Mouse (Mus musculus) limb, embryonic 14.5 days (tissue): ENCODE data around the gene Acin1. TPM values are rescaled to one million over a fixed set of nuclear protein-coding genes. Genes with fewer than 3 reads are reported as not detected.

ENCODE experiments used
- ATAC-seq: fragments of 200-750 bp; cut with Nextera tagmentation; 2 replicates; pipeline ENCODE4 v1.8.0; 2017; ENCODE audit warnings: low read depth, moderate number of reproducible peaks, moderate TSS enrichment; ENCODE audit not compliant: low FRiP score
- DNase-seq: peaks from one replicate; pipeline ENCODE4 v3.0.0-alpha.2; 2015; ENCODE audit warnings: low spot score
- H3K27ac ChIP-seq: fragments of 300-500 bp; sonication (generic); replicated peaks from 2 replicates; pipeline ENCODE4 v1.5.1; 2014; ENCODE audit warnings: low read depth, mild to moderate bottlenecking, low read length, moderate library complexity, mixed read lengths
- H3K27me3 ChIP-seq: fragments of 300-500 bp; sonication (generic); 2 replicates; pipeline ENCODE4 v1.6.1; 2014; ENCODE audit warnings: low read length, mixed read lengths; ENCODE audit not compliant: control insufficient read depth, insufficient read depth
- H3K36me3 ChIP-seq: fragments of 300-500 bp; sonication (generic); 2 replicates; pipeline ENCODE4 v1.6.1; 2014; ENCODE audit warnings: mild to moderate bottlenecking, low read length, moderate library complexity, mixed read lengths; ENCODE audit not compliant: control insufficient read depth, insufficient read depth
- H3K4me1 ChIP-seq: fragments of 300-500 bp; sonication (generic); 2 replicates; pipeline ENCODE4 v1.6.1; 2014; ENCODE audit warnings: antibody characterized with exemption, low read length, mixed read lengths; ENCODE audit not compliant: control insufficient read depth, insufficient read depth
- H3K4me2 ChIP-seq: fragments of 300-500 bp; sonication (generic); replicated peaks from 2 replicates; pipeline ENCODE4 v1.6.1; 2014; ENCODE audit warnings: low read depth, mild to moderate bottlenecking, low read length, moderate library complexity; ENCODE audit not compliant: severe bottlenecking
- H3K4me3 ChIP-seq: fragments of 300-500 bp; sonication (generic); replicated peaks from 2 replicates; pipeline ENCODE4 v1.5.1; 2014; ENCODE audit warnings: low read length
- H3K9ac ChIP-seq: fragments of 300-500 bp; sonication (generic); 2 replicates; pipeline ENCODE4 v1.6.1; 2014; ENCODE audit warnings: mild to moderate bottlenecking, low read depth, low read length, moderate library complexity; ENCODE audit not compliant: severe bottlenecking
- H3K9me3 ChIP-seq: fragments of 300-500 bp; sonication (generic); 2 replicates; pipeline ENCODE4 v1.6.1; 2016; ENCODE audit warnings: low read length; ENCODE audit not compliant: control insufficient read depth
- POLR2A ChIP-seq: fragments of 200-500 bp; IDR thresholded peaks from 2 replicates; pipeline ENCODE4 v1.8.0; 2012; ENCODE audit warnings: inconsistent platforms, mild to moderate bottlenecking, moderate library complexity, borderline replicate concordance; ENCODE audit not compliant: insufficient read depth, insufficient read length; ENCODE audit errors: extremely low read depth
- WGBS: fragments of 180-500 bp; shearing (Covaris S2); extraction: QIAGEN DNeasy Blood & Tissue Kit; methylation state at CpG from one replicate; pipeline ENCODE4 v1.1.7; 2014; 5-methylcytosine and 5-hydroxymethylcytosine counted together
- polyA plus RNA-seq, 2 experiments: library from polyadenylated mRNA; depleted of rRNA in 1 of 2; stranded (reverse) in 1 of 2; unstranded in 1 of 2; fragments of >200 nt; fragmentation: Nextera tagmentation in 1 of 2; extraction: Ambion mirVana in 1 of 2; gene quantifications; 2 replicates each; pipeline versions ENCODE4 v1.2.1 to v1.2.3; 2012 to 2014

Gene Acin1
- polyA plus RNA-seq, 2 experiments: 99.4 to 297 TPM

DNA sequence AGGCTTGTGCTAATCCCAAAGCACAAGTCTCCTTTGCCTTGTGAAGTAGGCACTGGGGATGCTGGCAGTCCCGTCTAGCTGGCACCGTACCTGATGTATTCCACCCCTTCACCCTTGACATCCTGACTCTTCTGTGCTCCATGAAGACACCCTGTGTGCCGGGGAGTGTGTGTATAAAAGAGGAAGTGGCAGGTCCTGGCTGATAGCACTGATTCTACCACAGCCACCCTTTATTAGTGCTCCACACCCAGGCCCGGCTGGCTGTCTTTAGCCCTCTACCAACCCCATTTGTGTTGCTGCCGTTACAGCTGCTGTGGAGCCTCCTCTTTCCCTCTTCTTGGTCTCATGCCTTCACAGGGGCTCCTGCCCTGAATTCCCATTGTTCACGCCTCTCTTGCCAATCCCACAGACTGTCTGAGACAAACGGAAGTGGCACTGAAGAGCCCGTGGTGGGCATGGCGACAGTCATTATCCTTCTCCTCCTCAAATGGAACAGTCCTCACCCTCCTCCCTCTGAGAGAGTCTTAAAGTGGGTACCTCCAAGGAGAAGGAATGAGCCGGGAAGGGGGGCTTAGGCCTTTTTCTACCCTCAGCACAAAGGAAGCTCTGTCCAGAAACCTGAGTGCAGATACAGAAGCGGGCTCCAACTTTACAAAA, 56.0 kb downstream of the Acin1 start:
- Histone ChIP-seq H3K27me3 (no peaks in the 10 kb centered on the region), H3K27ac (no peak overlapping the region), H3K4me3 (no peak overlapping the region), H3K4me1 (no peaks in the 10 kb centered on the region), H3K9me3 (no peaks in the 10 kb centered on the region), H3K36me3 (peaks cover 48% of the 10 kb centered on the region), H3K4me2 (no peak overlapping the region), H3K9ac (no peak overlapping the region)
- ATAC-seq (no peak), DNase-seq (no peak)
- 72% methylated on average over 11 of the region's 11 CpGs for WGBS
- no peak for TF ChIP-seq POLR2A

DNA sequence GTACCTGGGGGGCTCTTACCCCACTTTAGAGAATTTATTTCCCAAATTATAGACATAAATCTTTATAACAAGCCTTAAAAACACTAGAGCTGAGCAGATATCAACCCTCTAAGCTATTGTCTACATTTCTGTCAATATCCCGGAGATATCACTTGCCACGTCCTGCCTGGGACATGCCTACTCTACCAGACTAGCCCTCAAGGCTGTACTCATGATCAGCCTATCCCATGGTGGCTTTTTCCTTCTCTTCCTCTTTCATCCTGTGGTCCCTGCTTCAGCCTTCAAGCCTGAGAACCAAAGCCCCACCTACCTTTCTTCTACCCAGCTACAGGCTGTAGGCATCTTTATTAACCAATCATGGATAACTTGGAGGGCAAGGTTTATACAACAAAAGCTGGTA, 56.9 kb downstream of the Acin1 start:
- TF ChIP-seq POLR2A: no peak
- WGBS: 86% methylated on average over 2 of the region's 2 CpGs

DNA sequence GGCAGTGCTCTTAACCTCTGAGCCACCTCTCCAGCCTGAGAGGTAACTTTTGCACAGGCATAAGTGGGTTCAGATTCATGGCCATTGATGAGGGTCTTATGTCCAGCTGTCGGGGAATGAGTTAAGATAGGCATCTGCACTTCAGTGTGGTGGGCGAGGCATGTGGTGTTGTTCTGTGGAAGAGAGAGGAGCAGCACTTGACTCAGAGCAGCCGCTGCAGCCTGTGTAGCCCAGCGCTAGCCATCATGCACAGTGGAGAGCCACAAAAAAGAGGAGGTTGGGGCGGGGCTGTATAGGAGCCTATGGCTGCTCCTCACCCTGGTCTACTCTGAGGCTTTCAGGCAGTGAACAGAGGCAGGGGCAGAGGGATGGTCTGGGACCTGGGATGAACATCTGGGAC, 58.6 kb downstream of the Acin1 start:
- 85% methylated on average over 5 of the region's 5 CpGs for WGBS
- H3K9me3 ChIP-seq: no peaks in the 10 kb centered on the region
- H3K9ac ChIP-seq: no peak overlapping the region
- TF ChIP-seq POLR2A: no peak
- H3K4me3 ChIP-seq: no peak overlapping the region
- no peak overlapping the region for H3K4me2 ChIP-seq
- H3K36me3 ChIP-seq: peaks cover 26% of the 10 kb centered on the region
- no peaks in the 10 kb centered on the region for H3K4me1 ChIP-seq
- ATAC-seq: no peak
- no peaks in the 10 kb centered on the region for H3K27me3 ChIP-seq
- no peak overlapping the region for H3K27ac ChIP-seq
- DNase-seq: no peak

More for the DNA sequence above, 56.9 kb downstream of the Acin1 start:
- Histone ChIP-seq H3K27ac (no peak overlapping the region), H3K4me3 (no peak overlapping the region), H3K4me1 (no peaks in the 10 kb centered on the region), H3K27me3 (no peaks in the 10 kb centered on the region), H3K36me3 (peaks cover 42% of the 10 kb centered on the region), H3K9me3 (no peaks in the 10 kb centered on the region), H3K9ac (no peak overlapping the region), H3K4me2 (no peak overlapping the region)
- ATAC-seq: no peak
- no peak for DNase-seq

DNA sequence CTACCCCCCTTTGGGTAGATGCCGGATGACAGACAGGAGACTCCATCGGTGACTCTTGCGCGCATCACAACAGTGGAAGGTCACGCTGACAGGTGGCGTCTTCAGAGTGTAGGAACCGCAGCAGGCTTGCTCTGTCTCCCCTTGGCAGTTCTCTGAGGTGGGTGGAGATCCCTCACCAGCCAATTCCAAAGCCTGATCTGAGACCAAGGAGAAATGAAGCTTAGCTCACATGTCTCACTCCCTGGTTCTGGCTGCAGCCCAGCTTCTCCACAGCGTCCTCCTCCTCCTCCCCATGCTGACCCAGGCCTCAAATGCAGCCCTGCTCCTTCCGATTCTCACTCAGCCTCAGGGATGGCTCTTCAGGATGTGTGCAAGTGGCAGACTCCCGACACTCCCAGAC, 61.8 kb downstream of the Acin1 start:
- H3K9me3 ChIP-seq: no peaks in the 10 kb centered on the region
- H3K36me3 ChIP-seq: no peaks in the 10 kb centered on the region
- no peak overlapping the region for H3K27ac ChIP-seq
- no peaks in the 10 kb centered on the region for H3K4me1 ChIP-seq
- H3K9ac ChIP-seq: no peak overlapping the region
- H3K4me3 ChIP-seq: no peak overlapping the region
- ATAC-seq (no peak), DNase-seq (no peak)
- 77% methylated on average over 10 of the region's 10 CpGs for WGBS
- H3K27me3 ChIP-seq: no peaks in the 10 kb centered on the region
- no peak for TF ChIP-seq POLR2A
- H3K4me2 ChIP-seq: no peak overlapping the region

DNA sequence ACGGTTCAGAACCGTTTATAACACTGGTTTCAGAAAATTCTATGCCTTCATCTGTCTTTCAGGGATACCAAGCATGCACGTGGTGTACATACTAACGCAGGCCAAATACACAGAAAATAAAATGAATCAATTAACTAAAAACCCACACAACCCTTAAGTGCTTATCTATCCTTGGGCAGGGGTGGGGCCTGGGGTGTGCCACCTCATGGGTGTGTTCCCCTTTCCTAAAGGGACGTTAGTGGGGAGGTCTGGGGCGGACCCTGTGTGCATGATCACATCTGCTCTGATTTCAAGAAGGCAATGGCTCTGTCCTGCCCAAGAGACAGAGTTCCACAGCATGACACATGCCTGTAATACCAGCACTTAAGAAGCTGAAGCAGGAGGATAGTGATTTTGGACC, 63.4 kb downstream of the Acin1 start:
- Histone ChIP-seq H3K27me3 (no peaks in the 10 kb centered on the region), H3K9me3 (no peaks in the 10 kb centered on the region), H3K9ac (no peak overlapping the region), H3K4me2 (no peak overlapping the region), H3K4me3 (no peak overlapping the region), H3K36me3 (no peaks in the 10 kb centered on the region), H3K27ac (no peak overlapping the region), H3K4me1 (no peaks in the 10 kb centered on the region)
- TF ChIP-seq POLR2A: no peak
- WGBS: 84% methylated on average over 6 of the region's 6 CpGs
- no peak for DNase-seq
- no peak for ATAC-seq

DNA sequence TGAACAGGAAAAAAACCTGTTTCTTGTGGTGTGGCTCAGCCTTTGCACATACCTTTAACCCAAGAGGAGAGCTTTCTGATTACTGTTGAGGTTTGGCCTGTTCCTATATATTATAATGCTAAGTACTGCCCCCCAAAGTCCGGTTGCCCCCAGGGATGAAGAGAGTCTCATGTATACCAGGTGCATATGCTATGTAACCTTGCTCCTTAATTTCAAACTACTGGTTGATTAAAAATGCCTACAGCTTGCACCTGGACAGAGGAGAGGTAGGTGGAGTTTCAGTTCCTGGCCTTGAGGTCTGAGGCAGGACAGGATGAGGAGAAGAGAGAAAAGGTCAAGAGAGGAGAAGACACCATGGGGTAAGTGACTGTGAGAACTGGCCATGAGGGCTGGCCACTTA, 65.6 kb downstream of the Acin1 start, which contains the start of gene Psmb11:
Gene Psmb11, plus strand, starts transcription at position 301 of the 400 bp plus-strand sequence.
- no peak within 1 kb of the TSS for H3K9ac ChIP-seq
- no peaks in the 10 kb centered on the region for H3K27me3 ChIP-seq
- ATAC-seq (no peak), DNase-seq (no peak)
- H3K27ac ChIP-seq: no peak within 1 kb of the TSS
- H3K36me3 ChIP-seq: peaks cover 4% of the 10 kb centered on the region; the same call in 1 of the 2 replicates
- H3K4me2 ChIP-seq: no peak within 1 kb of the TSS
- no peaks in the 10 kb centered on the region for H3K9me3 ChIP-seq
- no peak for TF ChIP-seq POLR2A
- no peak within 1 kb of the TSS for H3K4me3 ChIP-seq
- WGBS: 93% methylated on average over 1 of the region's 1 CpGs
- peaks cover 4% of the 10 kb centered on the region for H3K4me1 ChIP-seq
